8 mouse cellular contexts compared by ENCODE assay signal in genomic region chr17:31492416-31492815, GRCm38 (mm10). TPM values are rescaled to one million over a fixed set of nuclear protein-coding genes. Genes with fewer than 3 reads are reported as not detected.
DNase-seq lines count a peak whose midpoint lies in the region; ATAC-seq lines count a peak whose summit lies in the region.

No protein-coding gene starts in this region.

- H3K9me3 ChIP-seq in midbrain, embryonic 12.5 days, result no peaks in the 10 kb centered on the region

- H3K36me3 ChIP-seq in midbrain, embryonic 12.5 days, result peaks cover 25% of the 10 kb centered on the region

- H3K9ac ChIP-seq in midbrain, embryonic 12.5 days (replicated peaks), result no peak overlapping the region

- 0 out of 2 replicates have a peak, but pooled peaks have one; percentile 27 for ATAC-seq in midbrain, embryonic 12.5 days (ENCODE audit: low FRiP score, low read depth)

- H3K27ac ChIP-seq in midbrain, embryonic 12.5 days (replicated peaks), result no peak overlapping the region

- H3K27me3 ChIP-seq in midbrain, embryonic 12.5 days, result no peaks in the 10 kb centered on the region

- H3K4me2 ChIP-seq in midbrain, embryonic 12.5 days (replicated peaks), result no peak overlapping the region

- peaks cover under 1% of the 10 kb centered on the region for H3K4me1 ChIP-seq in midbrain, embryonic 12.5 days

- DNase-seq in ZHBTc4 (ENCODE audit: low read depth, low spot score), result peak; percentile 92
- peak; percentile 90 to 91 for DNase-seq in cerebellum, postnatal 14 days
- peak; percentile 51 to 69 for DNase-seq in frontal cortex, postnatal 25 days (ENCODE audit: low spot score in 2 of 2)
- peak; percentile 58 for DNase-seq in hindlimb bud, embryonic 11.5 days (ENCODE audit: extremely low spot score, low read depth, low spot score)
- peak; percentile 49 to 60 for DNase-seq in left cerebral cortex, adult 8-10 months (ENCODE audit: low spot score in 2 of 2)
- peak; percentile 75 for DNase-seq in right cerebral cortex, postnatal 4 days
- peak; percentile 76 for DNase-seq in yolk sac, embryonic 10.5 days (ENCODE audit: low spot score)

- 0% methylated on average over 2 of the region's 2 CpGs for whole genome bisulfite sequencing in midbrain, embryonic 12.5 days

- H3K4me3 ChIP-seq in midbrain, embryonic 12.5 days, result no peak overlapping the region

RNA-seq across cellular contexts. Expression of gene Wdr4, which starts 27.4 kb away (rescaled TPM):
- total RNA-seq in left cerebral cortex, adult 8-10 months (2022), result 10 to 100 TPM; 26.8 to 32.6 (median 27.9) TPM
- polyA plus RNA-seq in midbrain, embryonic 12.5 days (2016; fragmentation: Nextera tagmentation; extraction: Ambion mirVana), result 42.2 and 43.7 TPM in 2 replicates

RNA-seq across cellular contexts. Expression of gene Ndufv3, which starts 27.5 kb away (rescaled TPM):
- 100 to 1,000 TPM; 255 to 279 (median 271) TPM for total RNA-seq in left cerebral cortex, adult 8-10 months (2022)
- 257 and 265 TPM in 2 replicates for polyA plus RNA-seq in midbrain, embryonic 12.5 days (2016; fragmentation: Nextera tagmentation; extraction: Ambion mirVana)
